Mouse (Mus musculus) kidney, adult 2 months (tissue): Measurements from ENCODE around the gene Dennd5b.

Source experiments
- CTCF ChIP-seq: fragments of 200-500 bp; conservative IDR thresholded peaks from 2 replicates; pipeline ENCODE4 v1.5.1; 2011; ENCODE audit warnings: low read depth, mild to moderate bottlenecking, control low read depth, low read length, moderate library complexity, mixed read lengths; ENCODE audit not compliant: insufficient read depth, insufficient read length
- POLR2A ChIP-seq: fragments of 200-500 bp; IDR thresholded peaks from one replicate; pipeline ENCODE4 v1.6.1; 2011; ENCODE audit warnings: low read depth, low read length, control low read depth

- TF ChIP-seq POLR2A (no peak), CTCF (no peak)
Measured at GRCm38 (mm10) chr6:149063382-149063781, 38.1 kb downstream of the Dennd5b start.
